Mouse (Mus musculus) stomach, postnatal 0 days (tissue): ENCODE results near the gene Ak4. TPM values are rescaled to one million over a fixed set of nuclear protein-coding genes. Genes with fewer than 3 reads are reported as not detected.

Experiments
- ATAC-seq: fragments of 200-750 bp; cut with Nextera tagmentation; 2 replicates; pipeline ENCODE4 v1.8.0; 2017; ENCODE audit not compliant: low FRiP score, low TSS enrichment
- DNase-seq: peaks from one replicate; pipeline ENCODE4 v3.0.0-alpha.2; 2016; ENCODE audit warnings: low spot score
- H3K27ac ChIP-seq: fragments of 300-500 bp; sonication (generic); replicated peaks from 2 replicates; pipeline ENCODE4 v1.5.1; 2014; ENCODE audit warnings: mild to moderate bottlenecking, control low read depth
- H3K27me3 ChIP-seq: fragments of 300-500 bp; sonication (generic); 2 replicates; pipeline ENCODE4 v1.6.1; 2014; ENCODE audit warnings: low read length; ENCODE audit not compliant: control insufficient read depth, insufficient read depth
- H3K36me3 ChIP-seq: fragments of 300-500 bp; sonication (generic); 2 replicates; pipeline ENCODE4 v1.6.1; 2014; ENCODE audit warnings: low read length, mixed read lengths; ENCODE audit not compliant: control insufficient read depth, insufficient read depth
- H3K4me1 ChIP-seq: fragments of 300-500 bp; sonication (generic); replicated peaks from 2 replicates; pipeline ENCODE4 v1.6.1; 2014; ENCODE audit warnings: antibody characterized with exemption; ENCODE audit not compliant: control insufficient read depth, insufficient read depth
- H3K4me2 ChIP-seq: fragments of 300-500 bp; sonication (generic); replicated peaks from 2 replicates; pipeline ENCODE4 v1.6.1; 2014; ENCODE audit warnings: low read depth, mild to moderate bottlenecking, control low read depth, moderate library complexity
- H3K4me3 ChIP-seq: fragments of 300-500 bp; sonication (generic); 2 replicates; pipeline ENCODE4 v1.5.1; 2014; ENCODE audit warnings: low read depth, low read length, control low read depth
- H3K9ac ChIP-seq: fragments of 300-500 bp; sonication (generic); 2 replicates; pipeline ENCODE4 v1.6.1; 2014; ENCODE audit warnings: mild to moderate bottlenecking, low read length, control low read depth, mixed read lengths
- H3K9me3 ChIP-seq: fragments of 300-500 bp; sonication (generic); 2 replicates; pipeline ENCODE4 v1.6.1; 2016; ENCODE audit warnings: low read length; ENCODE audit not compliant: control insufficient read depth
- CTCF ChIP-seq: IDR thresholded peaks from 2 replicates; pipeline ENCODE4 v1.5.1; 2016; ENCODE audit warnings: antibody characterized with exemption, low read depth, mild to moderate bottlenecking, moderate library complexity
- EP300 ChIP-seq: optimal IDR thresholded peaks from 2 replicates; pipeline ENCODE3; 2016; ENCODE audit warnings: antibody characterized with exemption
- WGBS: fragments of 180-500 bp; shearing (Covaris S2); extraction: QIAGEN DNeasy Blood & Tissue Kit; methylation state at CpG from one replicate; pipeline ENCODE4 v1.1.7; 2014; 5-methylcytosine and 5-hydroxymethylcytosine counted together
- polyA plus RNA-seq: library from polyadenylated mRNA; unstranded; fragments of >200 nt; fragmentation: Nextera tagmentation; extraction: Ambion mirVana; gene quantifications from 2 replicates; pipeline ENCODE4 v1.2.1, GENCODE M21; 2015

The Ak4 gene
- 15.8 and 16.4 TPM in 2 replicates for polyA plus RNA-seq

GRCm38 (mm10) chr4:101419151-101419910, at the start of gene Ak4:
Gene Ak4, plus strand, starts transcription at chr4:101419277.
- H3K27ac ChIP-seq: peak within 1 kb of the TSS; percentile 65; the same call in 1 of the 2 replicates
- WGBS: under 1% methylated on average over 59 of the region's 74 CpGs

GRCm38 (mm10) chr4:101369738-101370275, 49.3 kb upstream of the Ak4 start:
- DNase-seq (no peak), ATAC-seq (no peak)
- H3K27ac ChIP-seq: no peak overlapping the region
- no peaks in the 10 kb centered on the region for H3K9me3 ChIP-seq
- TF ChIP-seq CTCF: no peak
- no peak for TF ChIP-seq EP300
- no peaks in the 10 kb centered on the region for H3K27me3 ChIP-seq
- H3K36me3 ChIP-seq: no peaks in the 10 kb centered on the region
- no peaks in the 10 kb centered on the region for H3K4me1 ChIP-seq
- no peak overlapping the region for H3K4me2 ChIP-seq
- 61% methylated on average over 4 of the region's 4 CpGs for WGBS
- no peak overlapping the region for H3K4me3 ChIP-seq
- no peak overlapping the region for H3K9ac ChIP-seq

More at GRCm38 (mm10) chr4:101419151-101419910, at the start of gene Ak4:
- peak within 1 kb of the TSS; percentile 67 for H3K4me3 ChIP-seq
- ATAC-seq: peak; percentile 68
- H3K36me3 ChIP-seq: no peaks in the 10 kb centered on the region
- no peaks in the 10 kb centered on the region for H3K4me1 ChIP-seq
- peak within 1 kb of the TSS; percentile 67 for H3K9ac ChIP-seq
- H3K9me3 ChIP-seq: no peaks in the 10 kb centered on the region
- peak; percentile 71 for DNase-seq
- no peaks in the 10 kb centered on the region for H3K27me3 ChIP-seq
- peak within 1 kb of the TSS; percentile 100 for H3K4me2 ChIP-seq
- no peak for TF ChIP-seq EP300
- peak; percentile 20; the same call in 1 of the 2 replicates for TF ChIP-seq CTCF

GRCm38 (mm10) chr4:101372283-101372682, 46.8 kb upstream of the Ak4 start:
- no peaks in the 10 kb centered on the region for H3K36me3 ChIP-seq
- no peaks in the 10 kb centered on the region for H3K9me3 ChIP-seq
- H3K9ac ChIP-seq: no peak overlapping the region
- no peaks in the 10 kb centered on the region for H3K27me3 ChIP-seq
- no peak for DNase-seq
- no peak overlapping the region for H3K27ac ChIP-seq
- WGBS: 70% methylated on average over 2 of the region's 2 CpGs
- H3K4me1 ChIP-seq: no peaks in the 10 kb centered on the region
- TF ChIP-seq CTCF: no peak; the same call in 1 of the 2 replicates
- no peak for TF ChIP-seq EP300
- no peak overlapping the region for H3K4me2 ChIP-seq
- no peak overlapping the region for H3K4me3 ChIP-seq
- ATAC-seq: no peak

GRCm38 (mm10) chr4:101372751-101373150, 46.3 kb upstream of the Ak4 start:
- no peaks in the 10 kb centered on the region for H3K9me3 ChIP-seq
- ATAC-seq (no peak), DNase-seq (no peak)
- no peak overlapping the region for H3K9ac ChIP-seq
- H3K36me3 ChIP-seq: no peaks in the 10 kb centered on the region
- WGBS: 73% methylated on average over 6 of the region's 6 CpGs
- no peak for TF ChIP-seq EP300
- TF ChIP-seq CTCF: no peak
- H3K4me2 ChIP-seq: no peak overlapping the region
- no peaks in the 10 kb centered on the region for H3K4me1 ChIP-seq
- no peaks in the 10 kb centered on the region for H3K27me3 ChIP-seq
- no peak overlapping the region for H3K4me3 ChIP-seq
- H3K27ac ChIP-seq: no peak overlapping the region

GRCm38 (mm10) chr4:101374104-101374503, 45.0 kb upstream of the Ak4 start:
- DNase-seq (no peak), ATAC-seq (no peak)
- no peak overlapping the region for H3K4me3 ChIP-seq
- no peak overlapping the region for H3K27ac ChIP-seq
- no peak overlapping the region for H3K4me2 ChIP-seq
- H3K27me3 ChIP-seq: no peaks in the 10 kb centered on the region
- no peak overlapping the region for H3K9ac ChIP-seq
- TF ChIP-seq CTCF (no peak), EP300 (no peak)
- 76% methylated on average over 8 of the region's 8 CpGs for WGBS
- no peaks in the 10 kb centered on the region for H3K4me1 ChIP-seq
- no peaks in the 10 kb centered on the region for H3K9me3 ChIP-seq
- no peaks in the 10 kb centered on the region for H3K36me3 ChIP-seq

- no peak overlapping the region for H3K4me3 ChIP-seq
- H3K9me3 ChIP-seq: no peaks in the 10 kb centered on the region
- H3K36me3 ChIP-seq: no peaks in the 10 kb centered on the region
- H3K27ac ChIP-seq: no peak overlapping the region
- H3K27me3 ChIP-seq: no peaks in the 10 kb centered on the region
- DNase-seq (no peak), ATAC-seq (no peak)
- TF ChIP-seq CTCF (no peak), EP300 (no peak)
- no peaks in the 10 kb centered on the region for H3K4me1 ChIP-seq
- no peak overlapping the region for H3K4me2 ChIP-seq
- H3K9ac ChIP-seq: no peak overlapping the region
- 76% methylated on average over 4 of the region's 4 CpGs for WGBS
These were observed 42.2 kb upstream of the Ak4 start for GRCm38 (mm10) chr4:101376835-101377234.
